Mouse (Mus musculus) kidney, embryonic 14.5 days (tissue): ENCODE results near the gene Csnk2a1. TPM values are rescaled to one million over a fixed set of nuclear protein-coding genes. Genes with fewer than 3 reads are reported as not detected.
"Not testable (repeated sequence)": the region's sequence is repeated elsewhere in the genome, so short reads cannot be mapped to it uniquely, and the experiment has no call there.

Experiments used
- ATAC-seq: fragments of 200-750 bp; cut with Nextera tagmentation; 2 replicates; pipeline ENCODE4 v1.8.0; 2017; ENCODE audit warnings: moderate number of reproducible peaks, mild to moderate bottlenecking, moderate TSS enrichment, moderate library complexity; ENCODE audit not compliant: low FRiP score, low TSS enrichment
- H3K27ac ChIP-seq: fragments of 300-500 bp; sonication (generic); 2 replicates; pipeline ENCODE4 v1.5.1; 2014; ENCODE audit warnings: low read depth, mild to moderate bottlenecking, low read length, moderate library complexity, mixed read lengths
- H3K27me3 ChIP-seq: fragments of 300-500 bp; sonication (generic); 2 replicates; pipeline ENCODE4 v1.6.1; 2014; ENCODE audit warnings: mild to moderate bottlenecking, low read length; ENCODE audit not compliant: control insufficient read depth, insufficient read depth
- H3K36me3 ChIP-seq: fragments of 300-500 bp; sonication (generic); 2 replicates; pipeline ENCODE4 v1.6.1; 2014; ENCODE audit warnings: low read length, mixed read lengths; ENCODE audit not compliant: control insufficient read depth, insufficient read depth
- H3K4me1 ChIP-seq: fragments of 300-500 bp; sonication (generic); 2 replicates; pipeline ENCODE4 v1.6.1; 2014; ENCODE audit warnings: low read length, mixed read lengths; ENCODE audit not compliant: control insufficient read depth, insufficient read depth
- H3K4me2 ChIP-seq: fragments of 300-500 bp; sonication (generic); replicated peaks from 2 replicates; pipeline ENCODE4 v1.6.1; 2014; ENCODE audit warnings: low read depth, mild to moderate bottlenecking, low read length
- H3K4me3 ChIP-seq: fragments of 300-500 bp; sonication (generic); 2 replicates; pipeline ENCODE4 v1.5.1; 2014; ENCODE audit warnings: mild to moderate bottlenecking, low read length
- H3K9ac ChIP-seq: fragments of 300-500 bp; sonication (generic); 2 replicates; pipeline ENCODE4 v1.6.1; 2014; ENCODE audit warnings: low read depth, mild to moderate bottlenecking, low read length, moderate library complexity
- H3K9me3 ChIP-seq: fragments of 300-500 bp; sonication (generic); 2 replicates; pipeline ENCODE4 v1.6.1; 2016; ENCODE audit warnings: low read length; ENCODE audit not compliant: control insufficient read depth
- WGBS: fragments of 180-500 bp; shearing (Covaris S2); extraction: QIAGEN DNeasy Blood & Tissue Kit; methylation state at CpG from one replicate; pipeline ENCODE4 v1.1.7; 2014; 5-methylcytosine and 5-hydroxymethylcytosine counted together
- polyA plus RNA-seq: library from polyadenylated mRNA; unstranded; fragments of >200 nt; fragmentation: Nextera tagmentation; extraction: Ambion mirVana; gene quantifications from 2 replicates; pipeline ENCODE4 v1.2.1, GENCODE M21; 2014

The Csnk2a1 gene
- polyA plus RNA-seq, 1 experiment from 2014 or later, result 136 TPM

- Histone ChIP-seq H3K9me3 (no peaks in the 10 kb centered on the region), H3K4me1 (no peaks in the 10 kb centered on the region), H3K9ac (no peak overlapping the region), H3K27ac (no peak overlapping the region), H3K4me3 (no peak overlapping the region), H3K27me3 (no peaks in the 10 kb centered on the region), H3K36me3 (no peaks in the 10 kb centered on the region), H3K4me2 (no peak overlapping the region)
- no peak for ATAC-seq
- WGBS, result 75% methylated on average over 7 of the region's 7 CpGs
Measured at GRCm38 (mm10) chr2:152190161-152190560, 36.5 kb upstream of the Csnk2a1 start.

DNA sequence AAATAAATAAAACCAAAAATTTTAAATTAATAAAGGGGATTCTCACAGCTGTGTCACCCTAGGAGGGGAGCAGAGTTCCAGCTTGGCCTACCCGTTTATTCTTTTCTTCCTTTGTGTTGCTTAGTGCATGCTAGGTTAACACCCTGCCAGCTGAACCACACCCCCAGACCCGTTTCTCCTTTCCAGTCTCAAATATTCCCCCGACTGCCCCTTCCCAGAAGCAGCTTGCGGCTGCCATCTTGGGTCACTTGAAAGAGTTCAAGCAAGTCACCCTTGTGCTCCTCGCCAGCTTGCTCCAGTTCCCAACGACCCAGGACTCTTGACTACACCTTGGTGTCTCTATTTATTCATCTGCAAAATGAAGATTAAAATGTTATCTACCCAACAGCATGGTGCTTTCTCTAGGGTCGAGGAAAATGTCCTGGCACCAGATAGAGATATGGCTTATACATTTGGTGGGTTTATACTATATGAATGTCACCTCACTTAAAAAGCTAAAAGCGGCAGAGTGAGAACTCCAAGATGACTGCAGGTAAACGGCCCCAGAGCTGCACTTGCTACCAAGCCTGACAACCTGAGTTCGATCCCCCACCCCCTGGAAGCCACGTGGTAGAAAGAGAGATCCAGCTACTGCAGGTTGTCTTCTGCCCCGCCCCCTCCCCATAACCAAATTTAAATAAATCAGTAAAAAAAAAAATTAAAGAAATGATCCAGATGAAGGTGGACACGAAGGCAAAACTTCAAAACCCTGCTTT lies 33.9 kb upstream of the Csnk2a1 start:
- Histone ChIP-seq H3K4me3 (no peak overlapping the region), H3K9me3 (no peaks in the 10 kb centered on the region), H3K27ac (no peak overlapping the region), H3K4me1 (no peaks in the 10 kb centered on the region), H3K27me3 (no peaks in the 10 kb centered on the region), H3K9ac (no peak overlapping the region), H3K36me3 (no peaks in the 10 kb centered on the region), H3K4me2 (no peak overlapping the region)
- WGBS, result 78% methylated on average over 13 of the region's 13 CpGs
- ATAC-seq, result no peak

DNA sequence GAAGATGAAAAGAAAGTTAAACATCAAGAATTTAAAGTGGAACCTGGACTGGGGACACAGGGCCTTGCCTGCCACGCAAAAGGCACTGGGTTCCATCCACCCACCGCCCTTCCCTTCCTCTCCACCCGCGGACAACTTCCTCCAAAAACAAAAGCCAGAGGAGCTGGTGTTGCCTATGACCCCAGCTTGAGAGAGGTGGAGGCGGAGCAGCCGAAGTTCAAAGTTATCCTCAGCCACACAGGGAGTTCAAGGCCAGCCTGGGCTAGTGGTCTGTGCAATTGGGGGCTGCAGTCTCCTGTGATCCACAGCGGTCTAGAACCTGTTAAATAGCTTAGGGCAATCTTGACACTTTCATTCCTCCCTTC lies 33.3 kb upstream of the Csnk2a1 start:
- Histone ChIP-seq H3K9me3 (no peaks in the 10 kb centered on the region), H3K4me3 (no peak overlapping the region), H3K27ac (no peak overlapping the region), H3K36me3 (no peaks in the 10 kb centered on the region), H3K27me3 (no peaks in the 10 kb centered on the region), H3K4me2 (no peak overlapping the region), H3K4me1 (no peaks in the 10 kb centered on the region), H3K9ac (no peak overlapping the region)
- WGBS, result 71% methylated on average over 7 of the region's 7 CpGs
- no peak for ATAC-seq

GRCm38 (mm10) chr2:152194586-152194985 lies 32.1 kb upstream of the Csnk2a1 start:
- 96% methylated on average over 2 of the region's 2 CpGs for WGBS
- ATAC-seq, result no peak

GRCm38 (mm10) chr2:152196896-152197295 lies 29.7 kb upstream of the Csnk2a1 start:
- Histone ChIP-seq H3K4me2 (no peak overlapping the region), H3K9ac (no peak overlapping the region), H3K4me3 (no peak overlapping the region), H3K9me3 (no peaks in the 10 kb centered on the region), H3K27ac (no peak overlapping the region), H3K27me3 (no peaks in the 10 kb centered on the region), H3K36me3 (no peaks in the 10 kb centered on the region), H3K4me1 (no peaks in the 10 kb centered on the region)
- no peak for ATAC-seq
- WGBS, result 37% methylated on average over 3 of the region's 3 CpGs

More at GRCm38 (mm10) chr2:152194586-152194985, 32.1 kb upstream of the Csnk2a1 start:
- H3K4me2 ChIP-seq, result no peak overlapping the region
- no peaks in the 10 kb centered on the region for H3K9me3 ChIP-seq
- no peaks in the 10 kb centered on the region for H3K36me3 ChIP-seq
- no peak overlapping the region for H3K27ac ChIP-seq
- no peaks in the 10 kb centered on the region for H3K4me1 ChIP-seq
- H3K27me3 ChIP-seq, result no peaks in the 10 kb centered on the region
- H3K4me3 ChIP-seq, result no peak overlapping the region
- H3K9ac ChIP-seq, result no peak overlapping the region

DNA sequence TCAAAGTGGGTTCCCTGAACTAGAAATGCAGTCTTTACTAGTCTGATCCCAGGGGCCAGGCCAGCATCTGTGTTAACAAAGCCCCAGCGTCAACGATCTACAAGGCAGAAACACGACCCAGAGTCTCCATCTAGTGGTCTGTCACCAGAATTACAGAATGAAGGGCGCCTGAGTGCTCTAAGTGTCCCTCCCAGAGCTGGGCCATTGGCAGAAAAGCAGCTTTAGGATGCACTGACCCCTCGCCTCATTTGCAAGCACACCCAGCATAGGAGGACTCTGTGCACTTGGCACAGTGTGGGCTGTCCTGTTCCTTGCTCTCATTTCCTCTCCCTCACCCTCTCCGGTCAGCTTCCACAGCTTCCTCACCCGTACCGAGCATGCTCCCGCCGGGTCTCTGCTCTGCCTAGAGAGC lies 29.3 kb upstream of the Csnk2a1 start:
- ATAC-seq, result peak; percentile 73
- Histone ChIP-seq H3K9ac (no peak overlapping the region), H3K27ac (no peak overlapping the region), H3K4me1 (no peaks in the 10 kb centered on the region), H3K27me3 (no peaks in the 10 kb centered on the region), H3K4me2 (no peak overlapping the region), H3K36me3 (no peaks in the 10 kb centered on the region), H3K4me3 (no peak overlapping the region), H3K9me3 (no peaks in the 10 kb centered on the region)
- WGBS, result 44% methylated on average over 10 of the region's 10 CpGs

- H3K4me3 ChIP-seq, H3K4me2 ChIP-seq, H3K27me3 ChIP-seq, H3K9ac ChIP-seq, ATAC-seq, H3K9me3 ChIP-seq, H3K27ac ChIP-seq, H3K4me1 ChIP-seq, H3K36me3 ChIP-seq: not testable (repeated sequence)
- WGBS, result 93% methylated on average over 7 of the region's 9 CpGs
Measured at GRCm38 (mm10) chr2:152206139-152206538, 20.5 kb upstream of the Csnk2a1 start.

DNA sequence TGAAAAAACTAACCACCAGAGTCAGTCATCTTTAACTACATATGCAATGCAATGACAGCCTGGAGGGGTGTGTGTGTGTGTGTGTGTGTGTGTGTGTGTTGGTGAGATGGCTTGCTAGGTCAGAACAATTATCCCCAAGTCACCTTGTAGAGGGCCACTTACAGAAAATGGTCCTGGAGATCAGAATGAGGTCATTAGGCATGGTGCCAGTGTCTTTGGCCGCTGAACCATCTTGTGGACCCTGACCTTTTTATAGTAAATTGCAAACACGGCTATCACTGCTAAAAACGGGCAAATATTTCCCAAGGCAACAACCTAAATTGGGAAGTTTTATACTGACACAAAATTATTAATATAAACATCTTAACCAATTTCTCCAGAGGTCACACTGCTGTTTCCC lies 14.8 kb upstream of the Csnk2a1 start:
- Histone ChIP-seq H3K4me2 (no peak overlapping the region), H3K9me3 (no peaks in the 10 kb centered on the region), H3K27me3 (no peaks in the 10 kb centered on the region), H3K4me3 (no peak overlapping the region), H3K36me3 (no peaks in the 10 kb centered on the region), H3K9ac (no peak overlapping the region), H3K27ac (no peak overlapping the region), H3K4me1 (no peaks in the 10 kb centered on the region)
- no peak for ATAC-seq
- WGBS, result 70% methylated on average over 3 of the region's 3 CpGs

DNA sequence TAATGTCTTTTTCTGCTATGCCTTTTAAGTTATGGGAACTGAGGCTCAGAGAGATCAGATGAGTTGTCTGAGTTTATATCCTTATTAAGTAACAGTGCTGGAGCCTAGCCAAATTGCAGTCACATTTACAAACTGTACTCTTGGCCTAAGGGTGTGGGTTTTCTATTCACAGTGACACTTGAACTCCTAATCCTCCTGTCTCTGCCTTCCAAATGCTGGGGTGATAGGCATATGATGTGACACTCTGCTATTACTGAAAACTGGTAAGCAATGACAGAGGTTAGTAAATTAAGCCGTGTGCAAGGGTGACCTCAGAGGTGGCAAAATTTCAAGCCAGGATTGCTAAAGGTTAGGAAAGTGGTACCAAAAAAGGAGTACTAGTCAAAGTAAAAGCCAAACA lies 9.7 kb upstream of the Csnk2a1 start:
- no peak for ATAC-seq
- Histone ChIP-seq H3K27ac (no peak overlapping the region), H3K27me3 (no peaks in the 10 kb centered on the region), H3K4me1 (no peaks in the 10 kb centered on the region), H3K36me3 (no peaks in the 10 kb centered on the region), H3K9ac (no peak overlapping the region), H3K9me3 (no peaks in the 10 kb centered on the region), H3K4me3 (no peak overlapping the region), H3K4me2 (no peak overlapping the region)
- WGBS, result 74% methylated on average over 1 of the region's 1 CpGs
